Mouse (Mus musculus): ENCODE measurements at regions not wholly inside any gene's neighbourhood (a gene's known extent, or its start where the extent isn't known, plus 50 kb on each side); places are given as distances from the start of the nearest gene placed in this dataset.

GRCm38 (mm10) chr6:81724601-81725545 lies 198.6 kb upstream of the Gcfc2 start:
- DNase-seq (ENCODE audit: low read depth, low spot score) = no peak

- no peak for DNase-seq (ENCODE audit: low read depth, low spot score)
Measured at GRCm38 (mm10) chr6:81731631-81732030, 191.8 kb upstream of the Gcfc2 start.

GRCm38 (mm10) chr6:81733527-81733926 lies 189.9 kb upstream of the Gcfc2 start:
- DNase-seq (ENCODE audit: low read depth, low spot score) = no peak

- no peak for DNase-seq (ENCODE audit: low read depth, low spot score)
Measured at GRCm38 (mm10) chr6:81738466-81738865, 185.0 kb upstream of the Gcfc2 start.

- no peak for DNase-seq (ENCODE audit: low read depth, low spot score)
Measured at GRCm38 (mm10) chr6:81749681-81750080, 173.8 kb upstream of the Gcfc2 start.

GRCm38 (mm10) chr6:81751631-81752030 lies 171.8 kb upstream of the Gcfc2 start:
- DNase-seq (ENCODE audit: low read depth, low spot score) = no peak

- no peak for DNase-seq (ENCODE audit: low read depth, low spot score)
Measured at GRCm38 (mm10) chr6:81756242-81756641, 167.2 kb upstream of the Gcfc2 start.

- no peak for DNase-seq (ENCODE audit: low read depth, low spot score)
Measured at GRCm38 (mm10) chr6:81758876-81759275, 164.6 kb upstream of the Gcfc2 start.

- DNase-seq (ENCODE audit: low read depth, low spot score) = peak; percentile 37
Measured at GRCm38 (mm10) chr6:81760181-81760580, 163.3 kb upstream of the Gcfc2 start.

GRCm38 (mm10) chr6:81765831-81766230 lies 157.6 kb upstream of the Gcfc2 start:
- no peak for DNase-seq (ENCODE audit: low read depth, low spot score)

GRCm38 (mm10) chr6:81766800-81767199 lies 156.7 kb upstream of the Gcfc2 start:
- DNase-seq (ENCODE audit: low read depth, low spot score) = no peak

GRCm38 (mm10) chr6:81768669-81769537 lies 154.6 kb upstream of the Gcfc2 start:
- peak; percentile 76 for DNase-seq (ENCODE audit: low read depth, low spot score)

GRCm38 (mm10) chr6:81770301-81770700 lies 153.2 kb upstream of the Gcfc2 start:
- DNase-seq (ENCODE audit: low read depth, low spot score) = no peak

GRCm38 (mm10) chr6:81771862-81772261 lies 151.6 kb upstream of the Gcfc2 start:
- DNase-seq (ENCODE audit: low read depth, low spot score) = no peak

- no peak for DNase-seq (ENCODE audit: low read depth, low spot score)
Measured at GRCm38 (mm10) chr6:81782131-81782530, 141.3 kb upstream of the Gcfc2 start.

GRCm38 (mm10) chr6:81782815-81783435 lies 140.5 kb upstream of the Gcfc2 start:
- no peak for DNase-seq (ENCODE audit: low read depth, low spot score)

- no peak for DNase-seq (ENCODE audit: low read depth, low spot score)
Measured at GRCm38 (mm10) chr6:81795281-81795680, 128.2 kb upstream of the Gcfc2 start.

GRCm38 (mm10) chr6:81800822-81801221 lies 122.6 kb upstream of the Gcfc2 start:
- DNase-seq (ENCODE audit: low read depth, low spot score) = no peak

- DNase-seq (ENCODE audit: low read depth, low spot score) = no peak
Measured at GRCm38 (mm10) chr6:81801804-81802203, 121.7 kb upstream of the Gcfc2 start.

GRCm38 (mm10) chr6:81805942-81806341 lies 117.5 kb upstream of the Gcfc2 start:
- DNase-seq (ENCODE audit: low read depth, low spot score) = no peak

GRCm38 (mm10) chr6:81808712-81809111 lies 114.8 kb upstream of the Gcfc2 start:
- no peak for DNase-seq (ENCODE audit: low read depth, low spot score)
